Mouse (Mus musculus): ENCODE results near the gene Nop14. TPM values are rescaled to one million over a fixed set of nuclear protein-coding genes. Genes with fewer than 3 reads are reported as not detected.
A peak's percentile ranks its signal among the peaks of the same experiment; 100 is the strongest.

Gene Nop14
- total RNA-seq (2021), result 10 to 100 TPM; 16.0 to 16.9 TPM
- long read RNA-seq, experiment 1, transcript Nop14-201 (18 exons, 2,702 nt), result major isoform, 12 of 14 reads
- long read RNA-seq, experiment 1, partial matches to known transcripts, result 2 of 14 reads
- long read RNA-seq, experiment 1, other reads (novel, unspliced or antisense), result 0 of 14 reads
- long read RNA-seq, experiment 2, transcript Nop14-201 (18 exons, 2,702 nt), result major isoform, 17 of 23 reads
- long read RNA-seq, experiment 2, partial matches to known transcripts, result 2 of 23 reads
- long read RNA-seq, experiment 2, other reads (novel, unspliced or antisense), result 4 of 23 reads

- peak; percentile 98 for TF ChIP-seq CTCF (conservative IDR thresholded peaks at IDR 0.05)
- Histone ChIP-seq H3K27ac (peak within 1 kb of the TSS; percentile 91), H3K4me3 (peak within 1 kb of the TSS; percentile 85)
- peak; percentile 99 to 100 for DNase-seq (ENCODE audit: low spot score in 2 of 2)
Observed at GRCm38 (mm10) chr5:34659686-34660590, at the start of gene Nop14, which contains the start of gene Grk4. TSS of gene Nop14 (minus strand) at chr5:34660148. TSS of gene Grk4 (plus strand) at chr5:34660379.

DNA sequence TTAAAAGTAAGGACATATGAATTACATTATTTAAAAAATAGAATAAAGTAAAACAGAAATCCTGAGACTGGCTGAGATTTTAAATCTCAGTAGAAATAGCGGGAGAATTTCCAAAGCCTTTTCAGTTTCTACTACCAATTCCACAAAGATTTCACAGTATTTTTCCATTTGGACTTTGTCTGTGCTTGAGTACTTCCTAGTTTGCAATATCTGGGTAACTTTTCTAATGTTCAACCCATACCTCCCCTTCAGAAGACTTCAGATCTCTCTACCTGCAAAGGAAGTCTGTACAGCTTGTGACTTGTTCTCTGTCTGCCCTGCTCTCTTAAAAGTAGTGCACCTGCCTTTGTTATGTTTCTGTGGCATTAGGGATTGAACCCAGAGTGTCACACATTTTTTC, 48.5 kb upstream of the Nop14 start:
- TF ChIP-seq CTCF (conservative IDR thresholded peaks at IDR 0.05), result no peak
- H3K27ac ChIP-seq, result no peak overlapping the region
- no peak overlapping the region for H3K4me3 ChIP-seq
- no peak for DNase-seq (ENCODE audit: low spot score in 2 of 2)

GRCm38 (mm10) chr5:34695521-34695920, 35.6 kb upstream of the Nop14 start:
- no peak overlapping the region for H3K27ac ChIP-seq
- DNase-seq (ENCODE audit: low spot score in 2 of 2), result no peak
- H3K4me3 ChIP-seq, result no peak overlapping the region
- TF ChIP-seq CTCF (conservative IDR thresholded peaks at IDR 0.05), result no peak

DNA sequence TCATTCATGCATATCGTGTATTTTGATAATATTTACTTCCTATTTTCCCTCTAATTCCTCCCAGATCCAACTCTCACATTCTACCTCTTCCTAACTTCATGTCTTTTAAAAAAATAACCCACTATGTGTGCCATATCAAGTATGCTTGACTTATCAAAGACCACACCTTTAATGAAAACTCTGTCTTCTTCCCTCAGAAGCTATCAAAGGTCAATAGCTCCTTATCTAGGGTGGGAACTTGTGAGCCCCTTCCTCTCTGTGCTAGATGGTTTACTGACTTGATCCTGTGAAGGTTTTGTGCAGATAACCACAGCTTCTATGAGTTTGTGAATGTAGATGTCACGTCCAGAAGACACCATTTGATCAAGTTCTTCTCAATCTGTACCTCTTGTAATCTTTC, 32.8 kb upstream of the Nop14 start:
- H3K27ac ChIP-seq, result no peak overlapping the region
- H3K4me3 ChIP-seq, result no peak overlapping the region
- TF ChIP-seq CTCF (conservative IDR thresholded peaks at IDR 0.05), result no peak
- DNase-seq (ENCODE audit: low spot score in 2 of 2), result no peak

- no peak for DNase-seq (ENCODE audit: low spot score in 2 of 2)
- TF ChIP-seq CTCF (conservative IDR thresholded peaks at IDR 0.05), result peak; percentile 36; the same call in 1 of the 2 replicates
Observed at GRCm38 (mm10) chr5:34689868-34690267, 29.9 kb upstream of the Nop14 start.

DNA sequence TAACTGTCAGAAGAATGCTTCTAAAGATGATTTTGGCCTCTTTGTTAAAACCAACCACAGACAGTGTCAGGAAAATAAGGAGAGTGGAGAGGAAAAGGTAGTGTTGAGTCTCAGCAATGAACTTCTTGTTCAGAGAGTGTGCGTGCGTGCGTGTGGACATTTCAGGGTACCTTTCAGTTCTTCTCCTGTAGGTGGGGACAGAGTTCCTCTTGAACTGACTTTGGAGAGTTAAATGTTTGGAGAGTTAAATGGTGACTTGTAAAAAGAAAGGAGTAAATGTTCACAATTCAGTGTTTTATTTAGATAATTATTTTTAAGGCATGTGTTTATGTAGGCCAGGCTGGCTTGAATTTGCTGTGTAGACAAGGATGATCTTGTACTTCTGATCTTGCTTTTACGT, 10.3 kb upstream of the Nop14 start:
- peak; percentile 66 for TF ChIP-seq CTCF (conservative IDR thresholded peaks at IDR 0.05)
- Histone ChIP-seq H3K27ac (no peak overlapping the region), H3K4me3 (no peak overlapping the region)
- DNase-seq (ENCODE audit: low spot score in 2 of 2), result no peak

More at GRCm38 (mm10) chr5:34689868-34690267, 29.9 kb upstream of the Nop14 start:
- H3K4me3 ChIP-seq, result no peak overlapping the region
- no peak overlapping the region for H3K27ac ChIP-seq

DNA sequence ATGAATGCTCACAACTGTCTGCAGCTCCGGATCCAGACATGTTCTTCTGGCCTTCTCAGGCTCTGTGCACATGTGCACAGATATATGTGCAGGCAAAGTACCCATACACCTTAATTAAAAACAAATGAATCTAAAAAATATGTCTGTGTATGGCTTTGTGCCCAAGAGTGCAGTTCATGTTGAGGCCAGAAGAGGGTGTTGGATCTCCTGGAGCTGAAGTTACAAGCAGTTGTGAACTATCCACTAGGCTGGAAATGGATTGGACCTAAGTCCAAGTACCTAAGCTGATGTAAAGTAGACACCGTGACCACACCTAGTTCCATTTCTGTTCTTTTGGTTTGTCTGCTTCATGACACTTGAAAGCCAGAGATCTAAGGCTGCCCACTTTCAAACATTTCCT, 9.5 kb upstream of the Nop14 start:
- peak; percentile 59 for TF ChIP-seq CTCF (conservative IDR thresholded peaks at IDR 0.05)
- no peak for DNase-seq (ENCODE audit: low spot score in 2 of 2)
- no peak overlapping the region for H3K4me3 ChIP-seq
- H3K27ac ChIP-seq, result no peak overlapping the region

DNA sequence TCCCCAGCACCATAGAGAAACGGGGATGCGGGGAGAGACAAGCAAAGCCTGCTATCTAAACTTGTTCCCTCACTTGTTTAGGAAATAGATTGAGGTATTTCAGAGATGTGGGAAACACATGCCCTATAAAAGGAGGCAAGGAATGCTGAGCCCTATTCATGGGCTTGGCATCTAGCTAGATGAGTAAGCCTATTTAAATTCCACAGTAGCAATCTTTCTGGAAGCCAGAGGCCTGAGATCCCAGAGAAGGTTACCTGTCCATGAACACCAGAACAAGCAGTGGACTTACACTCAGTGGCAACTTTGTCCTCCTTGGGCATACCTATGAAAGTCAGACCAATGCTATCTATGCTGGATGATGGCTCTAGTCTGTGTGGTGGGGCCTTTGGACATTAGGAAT, 3.3 kb upstream of the Nop14 start:
- no peak for DNase-seq (ENCODE audit: low spot score in 2 of 2)
- H3K27ac ChIP-seq, result no peak overlapping the region
- no peak overlapping the region for H3K4me3 ChIP-seq
- TF ChIP-seq CTCF (conservative IDR thresholded peaks at IDR 0.05), result no peak

- Histone ChIP-seq H3K27ac (no peak overlapping the region), H3K4me3 (no peak overlapping the region)
- no peak for DNase-seq (ENCODE audit: low spot score in 2 of 2)
- TF ChIP-seq CTCF (conservative IDR thresholded peaks at IDR 0.05), result 0 out of 2 replicates have a peak, but pooled peaks have one; percentile 20
Observed at GRCm38 (mm10) chr5:34661909-34662308, 2.0 kb upstream of the Nop14 start.

DNA sequence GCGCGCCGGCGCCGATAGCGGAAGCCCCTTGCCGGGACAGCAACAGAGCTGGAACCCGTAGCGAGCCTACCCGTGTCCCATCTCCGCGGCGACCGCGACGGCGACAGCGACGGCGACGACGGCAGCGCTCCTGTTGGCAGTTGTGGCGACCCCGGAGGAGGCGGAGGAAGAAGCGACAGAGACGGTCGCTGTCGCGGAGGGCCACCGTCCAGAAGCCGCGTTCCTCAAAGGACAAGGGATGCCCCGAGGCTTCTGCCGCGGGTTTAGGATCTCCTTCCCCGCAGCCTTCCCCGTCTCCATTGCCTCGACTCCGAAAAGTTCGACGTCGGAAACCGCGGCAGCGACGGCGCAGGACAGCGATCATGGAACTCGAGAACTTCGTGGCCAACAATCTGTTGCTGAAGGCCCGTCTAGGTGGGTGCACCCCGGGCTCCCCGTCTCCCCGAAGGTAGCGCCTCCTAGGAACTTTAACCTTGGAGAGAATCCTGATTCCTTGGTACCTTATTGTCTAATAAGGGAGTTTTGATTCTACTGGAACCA, 713 bp upstream of the Nop14 start:
- no peak for DNase-seq (ENCODE audit: low spot score in 2 of 2)
- TF ChIP-seq CTCF (conservative IDR thresholded peaks at IDR 0.05), result no peak
- Histone ChIP-seq H3K4me3 (peak overlapping the region; percentile 85), H3K27ac (peak overlapping the region; percentile 91)

GRCm38 (mm10) chr5:34657556-34657955, 2.4 kb downstream of the Nop14 start:
- no peak for TF ChIP-seq CTCF (conservative IDR thresholded peaks at IDR 0.05)
- no peak overlapping the region for H3K27ac ChIP-seq
- no peak for DNase-seq (ENCODE audit: low spot score in 2 of 2)

GRCm38 (mm10) chr5:34654881-34655280, 5.1 kb downstream of the Nop14 start:
- TF ChIP-seq CTCF (conservative IDR thresholded peaks at IDR 0.05), result no peak
- H3K27ac ChIP-seq, result no peak overlapping the region
- no peak for DNase-seq (ENCODE audit: low spot score in 2 of 2)
- H3K4me3 ChIP-seq, result no peak overlapping the region

More at GRCm38 (mm10) chr5:34657556-34657955, 2.4 kb downstream of the Nop14 start:
- H3K4me3 ChIP-seq, result no peak overlapping the region

GRCm38 (mm10) chr5:34652961-34653360, 7.0 kb downstream of the Nop14 start:
- Histone ChIP-seq H3K4me3 (no peak overlapping the region), H3K27ac (no peak overlapping the region)
- no peak for DNase-seq (ENCODE audit: low spot score in 2 of 2)
- no peak for TF ChIP-seq CTCF (conservative IDR thresholded peaks at IDR 0.05)
